Comparison of ENCODE assay signal across 13 mouse cellular contexts in genomic region chr2:74153247-74153850, GRCm38 (mm10).
A peak's percentile ranks its signal among the peaks of the same experiment; 100 is the strongest.
DNase-seq lines count a peak whose midpoint lies in the region; ATAC-seq and TF ChIP-seq lines count a peak whose summit lies in the region.
"Had no signal": no experiment of that assay in that cellular context is flagged by ENCODE, and none has a peak within 500 bp of the region (broad histone marks: within the 10 kb centered on the region; RNA-seq: fewer than 3 reads in every experiment).

No protein-coding gene starts in this region.

- no peak overlapping the region for H3K27ac ChIP-seq in heart, postnatal 0 days (ENCODE audit: low read depth)
- no peak overlapping the region for H3K27ac ChIP-seq in embryonic facial prominence, embryonic 11.5 days (replicated peaks; ENCODE audit: low read depth, low read length)
- peak overlapping the region; percentile 85 for H3K27ac ChIP-seq in hindbrain, embryonic 13.5 days
- no peak overlapping the region for H3K27ac ChIP-seq in midbrain, postnatal 0 days (ENCODE audit: low read depth, low read length)
- H3K27ac ChIP-seq in liver, embryonic 12.5 days = no peak overlapping the region
- H3K27ac ChIP-seq: embryonic facial prominence, embryonic 15.5 days; macrophage had no signal

- no peak for TF ChIP-seq EP300 in heart, postnatal 0 days (IDR thresholded peaks at IDR 0.05; ENCODE audit: low read depth)

- no peak overlapping the region for H3K4me2 ChIP-seq in heart, postnatal 0 days (ENCODE audit: low read depth, low read length)
- H3K4me2 ChIP-seq in embryonic facial prominence, embryonic 11.5 days (ENCODE audit: low read depth, low read length) = no peak overlapping the region
- H3K4me2 ChIP-seq in hindbrain, embryonic 13.5 days = 0 out of 2 replicates have a peak overlapping the region, but pooled peaks have one; percentile 17
- peak overlapping the region; percentile 9; the same call in 1 of the 2 replicates for H3K4me2 ChIP-seq in midbrain, postnatal 0 days (ENCODE audit: low read depth, low read length, poor library complexity, severe bottlenecking)
- no peak overlapping the region for H3K4me2 ChIP-seq in liver, embryonic 12.5 days
- H3K4me2 ChIP-seq: embryonic facial prominence, embryonic 15.5 days had no signal

- no peak for TF ChIP-seq CTCF in heart, postnatal 0 days (IDR thresholded peaks at IDR 0.05; ENCODE audit: low read depth)
- TF ChIP-seq CTCF in midbrain, postnatal 0 days (IDR thresholded peaks at IDR 0.05) = no peak

- H3K4me3 ChIP-seq in heart, postnatal 0 days (ENCODE audit: low read depth, low read length) = no peak overlapping the region
- no peak overlapping the region for H3K4me3 ChIP-seq in embryonic facial prominence, embryonic 11.5 days (ENCODE audit: low read depth, low read length)
- no peak overlapping the region for H3K4me3 ChIP-seq in hindbrain, embryonic 13.5 days
- no peak overlapping the region for H3K4me3 ChIP-seq in midbrain, postnatal 0 days (ENCODE audit: low read depth, low read length)
- H3K4me3 ChIP-seq in liver, embryonic 12.5 days = no peak overlapping the region
- H3K4me3 ChIP-seq: embryonic facial prominence, embryonic 15.5 days had no signal

- H3K27me3 ChIP-seq in heart, postnatal 0 days (ENCODE audit: control insufficient read depth, insufficient read depth, low read length) = no peaks in the 10 kb centered on the region
- no peaks in the 10 kb centered on the region for H3K27me3 ChIP-seq in embryonic facial prominence, embryonic 11.5 days (ENCODE audit: control insufficient read depth, insufficient read depth, low read length)
- H3K27me3 ChIP-seq in hindbrain, embryonic 13.5 days = no peaks in the 10 kb centered on the region
- no peaks in the 10 kb centered on the region for H3K27me3 ChIP-seq in midbrain, postnatal 0 days (ENCODE audit: insufficient read depth, low read length)
- no peaks in the 10 kb centered on the region for H3K27me3 ChIP-seq in liver, embryonic 12.5 days (replicated peaks)
- H3K27me3 ChIP-seq: embryonic facial prominence, embryonic 15.5 days had no signal

- peak; percentile 16 for DNase-seq in heart, postnatal 0 days (ENCODE audit: low spot score)
- DNase-seq in heart, postnatal 4 days = no peak
- DNase-seq in embryonic facial prominence, embryonic 11.5 days (ENCODE audit: low spot score) = no peak
- no peak for DNase-seq in midbrain, postnatal 0 days (ENCODE audit: low spot score)
- DNase-seq in right cerebral cortex, adult 2 months (ENCODE audit: low spot score in 2 of 2) = no peak
- no peak for DNase-seq in adrenal gland, adult 2 months
- DNase-seq: adrenal gland, postnatal 10 days; cerebellum, adult 11-12 months; liver had no signal

- no peaks in the 10 kb centered on the region for H3K36me3 ChIP-seq in heart, postnatal 0 days (replicated peaks; ENCODE audit: control insufficient read depth, insufficient read depth, low read length)
- H3K36me3 ChIP-seq in embryonic facial prominence, embryonic 11.5 days (replicated peaks; ENCODE audit: control insufficient read depth, insufficient read depth, low read depth, low read length) = no peaks in the 10 kb centered on the region
- no peaks in the 10 kb centered on the region for H3K36me3 ChIP-seq in hindbrain, embryonic 13.5 days
- H3K36me3 ChIP-seq in midbrain, postnatal 0 days (ENCODE audit: insufficient read depth, low read length) = no peaks in the 10 kb centered on the region
- H3K36me3 ChIP-seq in liver, embryonic 12.5 days = no peaks in the 10 kb centered on the region
- H3K36me3 ChIP-seq: embryonic facial prominence, embryonic 15.5 days had no signal

- WGBS in heart, postnatal 0 days = 60% methylated on average over 5 of the region's 5 CpGs
- 43% methylated on average over 5 of the region's 5 CpGs for WGBS in embryonic facial prominence, embryonic 11.5 days
- WGBS in hindbrain, embryonic 13.5 days = 48% methylated on average over 5 of the region's 5 CpGs
- 30% methylated on average over 5 of the region's 5 CpGs for WGBS in midbrain, postnatal 0 days
- WGBS in liver, embryonic 12.5 days (ENCODE audit: insufficient replicate concordance) = 51% methylated on average over 5 of the region's 5 CpGs

- H3K4me1 ChIP-seq in heart, postnatal 0 days (ENCODE audit: control insufficient read depth, insufficient read depth) = peaks cover 12% of the 10 kb centered on the region
- H3K4me1 ChIP-seq in embryonic facial prominence, embryonic 11.5 days (ENCODE audit: control insufficient read depth, insufficient read depth, low read length) = no peaks in the 10 kb centered on the region
- peaks cover 20% of the 10 kb centered on the region for H3K4me1 ChIP-seq in hindbrain, embryonic 13.5 days (replicated peaks)
- H3K4me1 ChIP-seq in midbrain, postnatal 0 days (ENCODE audit: insufficient read depth, low read length) = peaks cover 6% of the 10 kb centered on the region
- H3K4me1 ChIP-seq in liver, embryonic 12.5 days = no peaks in the 10 kb centered on the region

- H3K9ac ChIP-seq in heart, postnatal 0 days (replicated peaks; ENCODE audit: low read depth, low read length) = no peak overlapping the region
- H3K9ac ChIP-seq in embryonic facial prominence, embryonic 11.5 days (replicated peaks; ENCODE audit: low read length) = no peak overlapping the region; the same call in 1 of the 2 replicates
- no peak overlapping the region; the same call in 1 of the 2 replicates for H3K9ac ChIP-seq in hindbrain, embryonic 13.5 days
- H3K9ac ChIP-seq in midbrain, postnatal 0 days (replicated peaks; ENCODE audit: low read length, poor library complexity, severe bottlenecking) = no peak overlapping the region
- no peak overlapping the region for H3K9ac ChIP-seq in liver, embryonic 12.5 days
- H3K9ac ChIP-seq: embryonic facial prominence, embryonic 15.5 days had no signal

- no peaks in the 10 kb centered on the region for H3K9me3 ChIP-seq in heart, postnatal 0 days (replicated peaks; ENCODE audit: control insufficient read depth, low read length)
- no peaks in the 10 kb centered on the region for H3K9me3 ChIP-seq in embryonic facial prominence, embryonic 11.5 days (replicated peaks; ENCODE audit: control insufficient read depth, low read length)
- no peaks in the 10 kb centered on the region for H3K9me3 ChIP-seq in hindbrain, embryonic 13.5 days
- H3K9me3 ChIP-seq in midbrain, postnatal 0 days (ENCODE audit: low read length) = no peaks in the 10 kb centered on the region
- no peaks in the 10 kb centered on the region for H3K9me3 ChIP-seq in liver, embryonic 12.5 days (replicated peaks)
- H3K9me3 ChIP-seq: embryonic facial prominence, embryonic 15.5 days had no signal

- no peak for ATAC-seq in heart, postnatal 0 days (ENCODE audit: insufficient read depth, low read depth)
- peak; percentile 59; the same call in 1 of the 2 replicates for ATAC-seq in embryonic facial prominence, embryonic 11.5 days (replicated peaks; ENCODE audit: insufficient number of reproducible peaks, low FRiP score, low TSS enrichment, low read depth)
- no peak for ATAC-seq in hindbrain, embryonic 13.5 days (ENCODE audit: low FRiP score)
- ATAC-seq in midbrain, postnatal 0 days (ENCODE audit: low FRiP score) = no peak
- no peak for ATAC-seq in liver, embryonic 12.5 days

Comparison
In these comparisons a context has a peak if more than half of its experiments do, and no peak if none do; other contexts are left out.
1. H3K4me2 ChIP-seq: peak in hindbrain, embryonic 13.5 days (single experiment) and midbrain, postnatal 0 days (single experiment); none in heart, postnatal 0 days (single experiment), embryonic facial prominence, embryonic 11.5 days (single experiment) and liver, embryonic 12.5 days (single experiment).